Mouse (Mus musculus) stomach, postnatal 0 days (tissue): ENCODE results near the gene Mgat5b.

Experiments
- CTCF ChIP-seq: IDR thresholded peaks from 2 replicates; pipeline ENCODE4 v1.5.1; 2016; ENCODE audit warnings: antibody characterized with exemption, low read depth, mild to moderate bottlenecking, moderate library complexity
- EP300 ChIP-seq: optimal IDR thresholded peaks from 2 replicates; pipeline ENCODE3; 2016; ENCODE audit warnings: antibody characterized with exemption

GRCm38 (mm10) chr11:116905741-116906456 lies 12.8 kb upstream of the Mgat5b start:
- TF ChIP-seq CTCF (no peak), EP300 (no peak)
